Mouse (Mus musculus): ENCODE data around the gene Sfta2. TPM values are rescaled to one million over a fixed set of nuclear protein-coding genes. Genes with fewer than 3 reads are reported as not detected.

The Sfta2 gene
- 3.3 and 3.6 TPM in 2 replicates for polyA plus RNA-seq (2014; fragmentation: Nextera tagmentation; extraction: Ambion mirVana)

DNA sequence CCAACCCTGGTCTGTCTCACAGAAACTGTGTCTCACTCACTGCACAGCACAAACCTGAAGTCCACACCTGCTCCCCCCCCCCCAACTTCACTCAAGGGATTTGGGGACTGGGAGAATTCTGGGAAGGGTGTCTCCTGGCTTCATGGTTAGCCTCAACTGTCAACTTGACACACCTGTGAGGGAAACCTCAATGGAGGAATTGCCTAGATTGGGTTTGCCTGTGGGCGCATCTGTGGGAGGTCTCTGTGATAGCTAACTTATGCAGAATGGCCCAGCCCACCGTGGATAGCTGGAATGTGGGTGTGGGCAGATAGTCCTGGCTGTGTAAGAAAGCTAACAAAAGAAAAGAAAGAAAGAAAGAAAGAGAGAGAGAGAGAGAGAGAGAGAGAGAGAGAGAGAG lies at the start of gene Sfta2:
Sfta2 (plus strand) TSS at position 301 of the 400 bp plus-strand sequence.
- H3K27me3 ChIP-seq (replicated peaks; ENCODE audit: control insufficient read depth, insufficient read depth, low read length), result no peaks in the 10 kb centered on the region
- H3K27ac ChIP-seq (ENCODE audit: low read depth), result no peak within 1 kb of the TSS
- H3K9me3 ChIP-seq (ENCODE audit: control insufficient read depth, low read length), result no peaks in the 10 kb centered on the region
- ATAC-seq (replicated peaks; ENCODE audit: low FRiP score, low TSS enrichment, low read depth), result no peak; the same call in 1 of the 2 replicates
- no peak within 1 kb of the TSS for H3K9ac ChIP-seq (ENCODE audit: low read length)
- no peaks in the 10 kb centered on the region for H3K36me3 ChIP-seq (ENCODE audit: control insufficient read depth, insufficient read depth, low read length)
- no peaks in the 10 kb centered on the region for H3K4me1 ChIP-seq (replicated peaks; ENCODE audit: control insufficient read depth, insufficient read depth, low read length)
- no peak within 1 kb of the TSS for H3K4me2 ChIP-seq (ENCODE audit: low read length)
- no peak for DNase-seq (ENCODE audit: low spot score)
- WGBS, result 49% methylated on average over 2 of the region's 2 CpGs
- H3K4me3 ChIP-seq (ENCODE audit: low read depth, low read length), result no peak within 1 kb of the TSS

DNA sequence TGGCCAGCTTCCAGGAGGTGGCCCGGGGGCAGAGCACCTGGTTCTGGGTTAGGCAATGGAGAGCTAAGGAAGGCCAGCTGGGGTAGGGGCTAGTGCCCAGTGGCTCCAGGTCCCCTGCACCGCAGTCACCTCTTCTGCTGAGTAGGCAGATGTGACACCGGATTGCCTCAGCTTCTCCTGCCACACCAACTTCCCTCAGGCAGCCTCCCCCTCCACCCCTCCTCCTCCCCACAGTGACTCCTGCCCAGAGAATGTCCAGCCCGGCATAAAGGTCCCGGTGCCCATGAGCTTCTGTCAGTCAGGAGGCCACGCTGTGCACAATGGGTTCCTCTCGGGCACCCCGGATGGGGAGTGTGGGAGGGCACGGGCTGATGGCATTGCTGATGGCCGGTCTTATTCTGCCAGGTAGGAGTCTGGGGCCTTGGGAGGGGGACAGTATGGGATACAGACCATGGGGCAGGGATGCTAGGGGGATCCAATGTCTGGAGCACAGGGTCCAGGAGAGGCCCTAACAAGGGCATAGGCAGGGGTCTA lies 49.4 kb upstream of the Sfta2 start, which contains the start of gene Cdsn:
Cdsn (plus strand) TSS at position 248 of the 534 bp plus-strand sequence.
- no peak for DNase-seq (ENCODE audit: low spot score)
- no peak within 1 kb of the TSS for H3K4me3 ChIP-seq (ENCODE audit: low read depth, low read length)
- WGBS, result 76% methylated on average over 9 of the region's 10 CpGs

DNA sequence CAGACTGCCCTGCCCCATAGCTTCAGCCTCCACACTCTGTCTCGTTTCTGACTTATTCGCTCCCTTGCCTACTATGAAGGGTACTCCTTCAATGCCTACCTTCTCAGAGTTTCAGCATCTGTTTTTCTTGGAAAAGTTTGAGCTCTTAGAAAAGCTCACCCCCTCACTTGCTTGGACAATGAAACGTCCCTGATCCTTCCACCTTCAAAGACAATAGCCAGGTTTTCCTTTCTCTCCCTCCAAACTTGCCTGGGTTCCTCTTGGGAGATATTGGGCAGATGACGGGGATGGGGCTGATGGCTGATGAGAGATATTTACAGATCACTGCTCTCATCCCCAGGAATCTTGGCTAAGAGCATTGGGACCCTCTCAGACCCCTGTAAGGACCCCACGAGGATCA lies 47.0 kb upstream of the Sfta2 start:
- no peak for DNase-seq (ENCODE audit: low spot score)
- H3K4me3 ChIP-seq (ENCODE audit: low read depth, low read length), result no peak overlapping the region
- no peaks in the 10 kb centered on the region for H3K27me3 ChIP-seq (replicated peaks; ENCODE audit: control insufficient read depth, insufficient read depth, low read length)
- H3K27ac ChIP-seq (ENCODE audit: low read depth), result no peak overlapping the region
- ATAC-seq (replicated peaks; ENCODE audit: low FRiP score, low TSS enrichment, low read depth), result no peak
- 0 out of 2 replicates have a peak, but pooled peaks cover 5% of the 10 kb centered on the region for H3K4me1 ChIP-seq (replicated peaks; ENCODE audit: control insufficient read depth, insufficient read depth, low read length)
- H3K36me3 ChIP-seq (ENCODE audit: control insufficient read depth, insufficient read depth, low read length), result no peaks in the 10 kb centered on the region
- H3K4me2 ChIP-seq (ENCODE audit: low read length), result no peak overlapping the region
- H3K9ac ChIP-seq (ENCODE audit: low read length), result no peak overlapping the region
- H3K9me3 ChIP-seq (ENCODE audit: control insufficient read depth, low read length), result no peaks in the 10 kb centered on the region
- 85% methylated on average over 5 of the region's 5 CpGs for WGBS

More for the DNA sequence above, 49.4 kb upstream of the Sfta2 start, which contains the start of gene Cdsn:
- no peaks in the 10 kb centered on the region for H3K27me3 ChIP-seq (replicated peaks; ENCODE audit: control insufficient read depth, insufficient read depth, low read length)
- no peak for ATAC-seq (replicated peaks; ENCODE audit: low FRiP score, low TSS enrichment, low read depth)
- H3K4me1 ChIP-seq (replicated peaks; ENCODE audit: control insufficient read depth, insufficient read depth, low read length), result 0 out of 2 replicates have a peak, but pooled peaks cover 7% of the 10 kb centered on the region
- no peak within 1 kb of the TSS for H3K9ac ChIP-seq (ENCODE audit: low read length)
- H3K27ac ChIP-seq (ENCODE audit: low read depth), result no peak within 1 kb of the TSS
- H3K36me3 ChIP-seq (ENCODE audit: control insufficient read depth, insufficient read depth, low read length), result no peaks in the 10 kb centered on the region
- H3K9me3 ChIP-seq (ENCODE audit: control insufficient read depth, low read length), result no peaks in the 10 kb centered on the region
- no peak within 1 kb of the TSS for H3K4me2 ChIP-seq (ENCODE audit: low read length)

DNA sequence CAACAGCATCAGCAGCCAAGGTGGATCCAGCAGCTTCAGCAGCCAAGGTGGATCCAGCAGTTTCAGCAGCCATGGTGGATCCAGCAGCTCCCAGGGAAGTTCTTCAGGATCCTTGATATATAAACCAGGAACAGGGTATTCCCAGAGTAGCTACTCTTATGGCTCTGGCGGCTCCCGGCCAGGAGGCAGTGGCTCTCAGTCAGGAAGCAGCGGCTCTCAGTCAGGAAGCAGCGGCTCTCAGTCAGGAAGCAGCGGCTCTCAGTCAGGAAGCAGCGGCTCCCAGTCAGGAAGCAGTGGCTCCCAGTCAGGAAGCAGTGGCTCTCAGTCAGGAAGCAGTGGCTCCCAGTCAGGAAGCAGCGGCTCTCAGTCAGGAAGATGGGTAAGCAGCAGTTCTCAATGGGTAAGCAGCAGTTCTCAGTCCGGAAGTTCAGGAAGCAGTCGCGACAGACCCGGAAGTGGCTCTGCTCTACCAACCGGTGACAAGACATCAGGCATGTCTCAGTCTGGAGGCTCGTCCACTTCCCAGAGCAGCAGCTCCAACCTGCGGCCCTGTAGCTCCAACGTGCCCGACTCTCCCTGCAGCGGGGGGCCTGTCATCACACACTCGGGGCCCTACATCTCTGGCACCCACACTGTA lies 46.5 kb upstream of the Sfta2 start:
- H3K4me1 ChIP-seq (replicated peaks; ENCODE audit: control insufficient read depth, insufficient read depth, low read length), result 0 out of 2 replicates have a peak, but pooled peaks cover 3% of the 10 kb centered on the region

DNA sequence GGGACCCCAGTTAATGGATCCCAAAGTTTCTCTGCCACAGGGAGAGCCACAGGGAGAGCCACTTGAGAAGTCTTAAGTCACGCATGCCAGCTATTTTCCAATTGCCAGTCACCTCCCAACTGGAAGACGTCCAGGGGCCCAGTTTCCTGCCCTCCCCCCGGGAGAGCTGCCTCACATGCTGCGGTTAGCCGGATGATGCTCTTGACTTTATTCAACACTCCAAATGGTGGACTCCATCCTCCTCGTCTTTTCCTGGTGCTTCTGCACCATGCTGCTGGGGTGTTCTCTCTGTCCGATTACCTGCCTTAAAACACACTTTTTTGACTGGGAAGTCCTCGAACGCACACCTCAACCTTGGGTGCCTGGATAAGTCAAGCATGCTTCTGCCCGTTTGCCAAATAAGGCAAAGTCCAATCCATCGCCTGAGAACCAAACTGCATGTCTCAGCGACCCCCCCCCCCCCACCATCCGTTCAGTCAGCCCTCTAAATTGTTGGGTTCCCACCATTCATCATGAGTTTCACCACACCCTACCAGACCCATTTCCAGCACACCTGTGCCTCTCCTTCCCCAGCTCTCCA lies 45.1 kb upstream of the Sfta2 start:
- no peak for ATAC-seq (replicated peaks; ENCODE audit: low FRiP score, low TSS enrichment, low read depth)
- 88% methylated on average over 13 of the region's 13 CpGs for WGBS
- Histone ChIP-seq H3K4me1 (replicated peaks; ENCODE audit: control insufficient read depth, insufficient read depth, low read length) (no peaks in the 10 kb centered on the region), H3K4me2 (ENCODE audit: low read length) (no peak overlapping the region), H3K4me3 (ENCODE audit: low read depth, low read length) (no peak overlapping the region), H3K27me3 (replicated peaks; ENCODE audit: control insufficient read depth, insufficient read depth, low read length) (no peaks in the 10 kb centered on the region), H3K9me3 (ENCODE audit: control insufficient read depth, low read length) (no peaks in the 10 kb centered on the region), H3K27ac (ENCODE audit: low read depth) (no peak overlapping the region), H3K36me3 (ENCODE audit: control insufficient read depth, insufficient read depth, low read length) (no peaks in the 10 kb centered on the region), H3K9ac (ENCODE audit: low read length) (no peak overlapping the region)
- DNase-seq (ENCODE audit: low spot score), result no peak

More for the DNA sequence above, 46.5 kb upstream of the Sfta2 start:
- no peak overlapping the region for H3K27ac ChIP-seq (ENCODE audit: low read depth)
- no peak overlapping the region for H3K4me2 ChIP-seq (ENCODE audit: low read length)
- ATAC-seq (replicated peaks; ENCODE audit: low FRiP score, low TSS enrichment, low read depth), result no peak
- no peaks in the 10 kb centered on the region for H3K36me3 ChIP-seq (ENCODE audit: control insufficient read depth, insufficient read depth, low read length)
- H3K9me3 ChIP-seq (ENCODE audit: control insufficient read depth, low read length), result no peaks in the 10 kb centered on the region
- H3K27me3 ChIP-seq (replicated peaks; ENCODE audit: control insufficient read depth, insufficient read depth, low read length), result no peaks in the 10 kb centered on the region
- H3K9ac ChIP-seq (ENCODE audit: low read length), result no peak overlapping the region
- WGBS, result 91% methylated on average over 18 of the region's 18 CpGs
- DNase-seq (ENCODE audit: low spot score), result no peak
- H3K4me3 ChIP-seq (ENCODE audit: low read depth, low read length), result no peak overlapping the region

DNA sequence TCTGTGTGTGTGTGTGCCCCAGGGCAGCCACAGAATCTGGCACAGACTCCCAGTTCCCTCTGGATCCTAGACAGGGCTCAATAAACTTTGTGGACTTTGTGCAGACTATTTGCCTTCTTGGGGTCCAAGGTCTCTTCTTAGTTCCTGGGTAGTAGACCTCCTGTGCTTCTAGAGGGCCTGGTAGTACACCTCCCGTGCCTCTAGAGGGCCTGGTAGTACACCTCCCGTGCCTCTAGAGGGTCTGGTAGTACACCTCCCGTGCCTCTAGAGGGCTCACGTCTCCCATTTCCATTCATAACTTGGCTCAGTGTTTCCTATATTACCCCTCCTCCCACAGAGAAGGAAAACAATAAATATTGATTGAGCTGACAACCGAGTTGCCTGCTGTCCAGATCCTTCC lies 44.5 kb upstream of the Sfta2 start:
- Histone ChIP-seq H3K36me3 (ENCODE audit: control insufficient read depth, insufficient read depth, low read length) (no peaks in the 10 kb centered on the region), H3K27ac (ENCODE audit: low read depth) (no peak overlapping the region), H3K4me3 (ENCODE audit: low read depth, low read length) (no peak overlapping the region), H3K9me3 (ENCODE audit: control insufficient read depth, low read length) (no peaks in the 10 kb centered on the region), H3K4me2 (ENCODE audit: low read length) (no peak overlapping the region), H3K9ac (ENCODE audit: low read length) (no peak overlapping the region), H3K27me3 (replicated peaks; ENCODE audit: control insufficient read depth, insufficient read depth, low read length) (no peaks in the 10 kb centered on the region), H3K4me1 (replicated peaks; ENCODE audit: control insufficient read depth, insufficient read depth, low read length) (no peaks in the 10 kb centered on the region)
- 24% methylated on average over 5 of the region's 5 CpGs for WGBS
- peak; percentile 68 for ATAC-seq (replicated peaks; ENCODE audit: low FRiP score, low TSS enrichment, low read depth)
- DNase-seq (ENCODE audit: low spot score), result peak; percentile 62

DNA sequence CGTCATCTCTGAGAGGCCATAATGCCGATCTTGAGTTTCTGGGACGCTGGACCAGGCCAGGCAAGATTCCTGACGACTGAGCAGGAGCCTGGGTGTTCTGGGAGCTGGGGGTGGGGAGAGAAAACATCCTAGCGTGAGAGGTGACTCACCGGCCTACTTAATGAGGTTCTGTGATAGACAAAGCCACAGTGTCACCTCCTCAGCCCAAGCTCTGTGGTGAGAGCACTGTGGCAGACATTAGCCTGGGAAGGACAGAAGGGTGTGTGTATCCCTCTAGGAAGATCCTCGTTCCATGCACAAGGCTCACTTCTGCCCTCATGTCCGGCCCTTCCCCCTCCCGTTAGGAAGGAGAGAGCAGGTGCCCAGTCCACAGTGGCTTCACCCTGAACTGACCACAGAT lies 44.0 kb upstream of the Sfta2 start:
- Histone ChIP-seq H3K27me3 (replicated peaks; ENCODE audit: control insufficient read depth, insufficient read depth, low read length) (no peaks in the 10 kb centered on the region), H3K9ac (ENCODE audit: low read length) (no peak overlapping the region), H3K27ac (ENCODE audit: low read depth) (no peak overlapping the region), H3K4me2 (ENCODE audit: low read length) (no peak overlapping the region), H3K4me3 (ENCODE audit: low read depth, low read length) (no peak overlapping the region), H3K4me1 (replicated peaks; ENCODE audit: control insufficient read depth, insufficient read depth, low read length) (no peaks in the 10 kb centered on the region), H3K9me3 (ENCODE audit: control insufficient read depth, low read length) (no peaks in the 10 kb centered on the region), H3K36me3 (ENCODE audit: control insufficient read depth, insufficient read depth, low read length) (no peaks in the 10 kb centered on the region)
- 59% methylated on average over 9 of the region's 9 CpGs for WGBS
- ATAC-seq (replicated peaks; ENCODE audit: low FRiP score, low TSS enrichment, low read depth), result 0 out of 2 replicates have a peak, but pooled peaks have one; percentile 36
- no peak for DNase-seq (ENCODE audit: low spot score)

DNA sequence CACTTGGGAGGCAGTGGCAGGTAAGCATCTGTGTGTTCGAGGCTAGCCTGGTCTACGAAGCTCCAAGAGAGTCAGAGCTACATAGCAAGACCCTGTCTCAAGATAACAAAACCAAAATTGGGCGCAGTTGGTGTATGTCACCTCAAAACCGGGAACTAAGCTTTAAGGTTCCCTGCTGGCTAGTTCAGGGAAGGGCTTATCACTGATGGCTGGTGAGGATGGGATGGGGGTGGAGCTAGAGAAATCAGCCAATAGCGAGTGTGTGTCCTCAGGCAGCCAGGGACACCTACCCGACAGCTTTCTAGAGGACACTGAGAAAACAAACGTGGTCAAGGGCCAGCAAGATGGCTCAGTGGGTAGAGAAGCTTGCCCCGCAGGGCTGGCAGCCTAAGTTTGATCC lies 43.1 kb upstream of the Sfta2 start:
- Histone ChIP-seq H3K27ac (ENCODE audit: low read depth) (no peak overlapping the region), H3K4me2 (ENCODE audit: low read length) (no peak overlapping the region), H3K4me1 (replicated peaks; ENCODE audit: control insufficient read depth, insufficient read depth, low read length) (no peaks in the 10 kb centered on the region), H3K27me3 (replicated peaks; ENCODE audit: control insufficient read depth, insufficient read depth, low read length) (no peaks in the 10 kb centered on the region), H3K4me3 (ENCODE audit: low read depth, low read length) (no peak overlapping the region), H3K36me3 (ENCODE audit: control insufficient read depth, insufficient read depth, low read length) (no peaks in the 10 kb centered on the region), H3K9me3 (ENCODE audit: control insufficient read depth, low read length) (no peaks in the 10 kb centered on the region), H3K9ac (ENCODE audit: low read length) (no peak overlapping the region)
- ATAC-seq (replicated peaks; ENCODE audit: low FRiP score, low TSS enrichment, low read depth) (no peak), DNase-seq (ENCODE audit: low spot score) (no peak)
- WGBS, result 57% methylated on average over 8 of the region's 8 CpGs
